Mouse (Mus musculus): Measurements from ENCODE around the gene Dscam.

The Dscam gene

DNA sequence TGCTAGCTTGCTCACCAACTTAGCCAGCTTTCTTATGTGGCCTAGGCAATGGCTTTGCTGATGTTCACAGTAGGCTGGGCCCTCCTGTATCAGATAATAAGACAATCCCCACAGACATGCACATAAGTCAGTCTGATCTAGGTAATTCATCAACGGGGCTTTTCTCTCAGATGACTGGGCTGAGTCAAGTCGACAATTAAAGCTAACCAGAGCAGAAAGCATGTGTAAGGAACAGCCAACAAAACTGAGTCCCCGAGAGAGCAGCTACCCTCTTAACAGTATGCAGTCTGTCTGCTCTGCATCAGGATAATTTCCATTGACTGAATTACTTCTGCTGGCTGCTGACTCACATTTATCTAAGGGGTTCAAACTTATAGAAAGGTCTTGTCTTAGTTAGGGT, 603.1 kb downstream of the Dscam start:
- no peak for DNase-seq (ENCODE audit: low spot score in 2 of 2)

DNA sequence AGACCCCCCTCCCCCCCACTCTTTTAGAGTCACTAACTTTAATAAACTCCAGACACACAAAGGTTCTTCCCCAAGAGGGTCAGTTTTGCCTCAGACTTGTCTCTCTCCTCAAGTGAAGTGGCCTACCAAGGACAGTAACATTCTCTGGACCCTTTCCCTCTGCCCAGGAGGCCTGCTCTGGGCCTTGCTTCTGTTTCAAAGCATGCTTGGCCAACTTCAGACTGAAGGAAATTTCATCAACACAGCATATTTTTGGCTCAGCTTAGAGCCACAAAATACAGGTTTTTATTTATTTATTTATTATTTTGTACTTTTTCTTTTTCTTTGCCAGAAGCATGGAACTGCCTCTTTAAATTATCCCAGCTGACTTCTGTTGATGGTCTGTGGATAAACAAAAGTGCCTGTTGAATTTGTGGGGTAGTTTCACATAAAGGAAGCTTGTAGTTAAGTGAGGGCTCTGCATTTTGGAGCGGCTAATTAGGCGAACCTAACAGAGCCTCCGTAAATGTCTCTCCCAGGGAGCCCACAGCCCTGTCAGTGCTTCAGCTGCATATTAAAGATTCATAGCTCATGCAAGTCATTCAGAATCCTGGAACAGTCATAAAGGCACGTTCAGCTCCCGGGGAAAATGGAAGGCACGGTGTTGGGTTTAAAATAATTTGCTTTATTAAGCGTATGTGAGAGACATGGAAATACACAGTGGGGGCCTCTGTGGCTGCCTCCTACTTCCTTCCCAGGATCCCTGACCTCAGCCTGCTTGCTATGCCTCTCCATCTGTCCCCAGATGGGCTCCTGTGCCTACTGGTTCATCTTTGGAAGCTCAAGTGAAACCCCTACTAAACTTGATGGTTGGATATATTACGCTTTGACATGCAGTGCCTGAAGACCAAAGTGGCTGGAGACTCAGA, 606.9 kb downstream of the Dscam start:
- peak; percentile 38 to 41 for DNase-seq (ENCODE audit: low spot score in 2 of 2)

DNA sequence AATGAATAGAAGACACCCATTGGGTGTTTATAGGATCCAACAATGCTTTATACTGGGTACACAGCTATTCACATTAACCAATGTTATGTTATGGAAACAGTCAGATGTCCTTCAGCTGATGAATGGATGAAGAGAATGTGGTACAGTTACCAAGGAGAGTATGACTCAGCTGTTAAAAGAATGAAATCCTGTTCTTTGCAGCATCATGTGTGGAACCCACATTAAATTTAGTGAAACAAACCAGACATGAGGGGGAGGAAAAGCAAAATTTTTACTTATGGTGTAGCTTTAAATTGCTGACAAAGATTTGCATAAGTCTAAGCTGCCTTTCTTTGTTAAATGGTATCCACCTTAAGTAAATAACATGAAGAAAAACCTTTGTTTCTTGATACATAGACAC, 610.8 kb downstream of the Dscam start:
- DNase-seq (ENCODE audit: low spot score in 2 of 2): no peak

DNA sequence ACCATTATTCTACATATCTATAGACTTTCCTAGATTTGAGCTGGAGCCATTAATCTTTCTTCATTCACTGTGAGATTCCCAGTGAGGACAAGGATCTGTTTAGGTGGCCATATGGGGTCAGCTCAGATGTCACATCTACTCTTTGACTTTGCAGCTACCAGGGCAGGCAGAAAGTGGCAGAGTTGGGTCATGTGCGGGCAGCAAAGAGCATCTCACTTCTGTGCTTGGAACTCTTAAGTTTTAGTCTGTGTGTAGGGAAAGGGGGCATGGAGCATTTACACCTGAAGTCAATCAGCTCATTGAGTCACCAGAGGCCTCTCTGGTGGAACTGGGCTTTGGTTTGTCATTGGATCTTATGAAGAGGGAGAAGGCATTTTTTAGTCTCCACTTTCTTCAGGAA, 612.2 kb downstream of the Dscam start:
- no peak for DNase-seq (ENCODE audit: low spot score in 2 of 2)

DNA sequence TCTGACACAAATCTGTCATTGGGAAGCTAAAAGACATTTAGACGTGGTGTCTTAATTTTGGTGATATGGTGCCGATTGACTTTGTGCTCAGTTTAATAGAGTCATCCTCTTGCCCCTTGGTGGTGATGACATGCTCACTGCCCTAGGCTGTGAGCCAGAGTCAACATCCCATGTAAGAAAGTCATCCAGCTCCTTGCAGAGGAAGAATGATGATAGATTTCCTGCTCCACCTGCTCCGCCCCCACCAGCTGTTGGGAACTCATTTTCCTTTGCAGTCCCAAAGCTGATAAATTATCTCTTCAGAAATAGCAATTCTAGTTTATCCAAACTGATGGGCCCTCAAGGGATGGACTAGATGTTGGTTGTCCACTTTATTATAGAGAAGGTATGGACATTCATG, 613.9 kb downstream of the Dscam start:
- DNase-seq (ENCODE audit: low spot score in 2 of 2): no peak

DNA sequence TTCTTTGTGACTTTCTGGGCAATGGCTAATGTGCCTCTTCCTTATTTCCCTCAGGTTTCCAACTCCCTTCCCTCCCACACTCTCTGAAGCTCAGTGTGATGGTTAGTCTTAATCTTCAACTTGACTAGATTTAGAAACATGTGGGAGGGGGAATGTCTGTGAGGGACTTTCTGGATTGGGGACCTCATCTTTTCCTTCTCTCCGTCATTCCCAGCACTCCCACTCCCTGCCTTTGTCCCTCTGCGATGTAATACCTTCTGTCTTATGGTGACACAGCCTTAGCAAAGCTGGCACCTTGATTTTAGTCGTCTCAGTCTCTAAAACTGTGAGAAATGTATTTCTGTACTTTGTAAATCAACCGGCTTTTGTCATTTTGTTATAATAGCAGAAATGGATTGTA, 615.1 kb downstream of the Dscam start:
- DNase-seq (ENCODE audit: low spot score in 2 of 2): no peak

DNA sequence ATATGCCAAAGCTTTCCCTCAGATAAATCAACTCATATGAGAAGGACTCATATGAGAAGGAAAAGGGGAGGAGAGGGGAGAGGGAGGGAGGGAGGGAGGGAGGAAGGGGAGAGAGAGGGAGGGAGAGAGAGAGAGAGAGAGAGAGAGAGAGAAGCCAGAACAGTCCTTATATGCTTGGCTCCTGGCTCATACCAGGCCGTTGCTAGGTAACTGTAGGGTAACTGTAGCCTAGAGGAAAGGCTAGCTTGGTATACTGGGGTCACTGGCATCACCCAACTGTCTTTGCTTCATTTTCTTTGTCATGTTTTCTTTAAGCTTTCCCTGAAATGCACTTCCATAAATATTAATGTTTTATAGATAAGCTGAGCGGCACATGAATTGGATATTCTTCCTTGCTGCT, 617.9 kb downstream of the Dscam start:
- no peak for DNase-seq (ENCODE audit: low spot score in 2 of 2)

DNA sequence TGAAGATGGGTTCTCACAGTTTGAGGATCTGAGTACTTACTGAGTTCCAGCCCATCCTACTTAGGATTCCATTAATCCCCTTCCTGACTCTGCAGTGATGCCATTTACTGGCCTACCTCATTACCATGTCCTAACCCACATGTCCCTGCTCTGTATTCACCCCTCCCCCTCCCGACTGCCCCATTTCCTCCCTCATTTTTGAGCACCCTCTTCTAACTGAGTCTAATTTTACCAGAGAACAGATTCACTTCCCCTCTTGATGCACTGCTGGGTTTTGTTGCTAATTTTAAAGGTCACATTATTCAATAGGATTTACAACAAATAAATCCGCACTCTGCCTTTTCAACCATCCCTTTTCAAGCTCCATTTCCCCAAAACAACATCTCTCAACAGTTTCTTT, 629.5 kb downstream of the Dscam start:
- peak; percentile 46 to 57 for DNase-seq (ENCODE audit: low spot score in 2 of 2)

Data from right cerebral cortex, postnatal 10 days (tissue).